Mouse (Mus musculus) spleen, postnatal 14 days (tissue): ENCODE data around the gene Ssxb1.
"Not testable (repeated sequence)": the region's sequence is repeated elsewhere in the genome, so short reads cannot be mapped to it uniquely, and the experiment has no call there.

Experiments used
- DNase-seq, 2 experiments: peaks; one replicate each; pipeline ENCODE4 v3.0.0; 2021 to 2022; ENCODE audit warnings: low spot score in 2 of 2

Gene Ssxb1

DNA sequence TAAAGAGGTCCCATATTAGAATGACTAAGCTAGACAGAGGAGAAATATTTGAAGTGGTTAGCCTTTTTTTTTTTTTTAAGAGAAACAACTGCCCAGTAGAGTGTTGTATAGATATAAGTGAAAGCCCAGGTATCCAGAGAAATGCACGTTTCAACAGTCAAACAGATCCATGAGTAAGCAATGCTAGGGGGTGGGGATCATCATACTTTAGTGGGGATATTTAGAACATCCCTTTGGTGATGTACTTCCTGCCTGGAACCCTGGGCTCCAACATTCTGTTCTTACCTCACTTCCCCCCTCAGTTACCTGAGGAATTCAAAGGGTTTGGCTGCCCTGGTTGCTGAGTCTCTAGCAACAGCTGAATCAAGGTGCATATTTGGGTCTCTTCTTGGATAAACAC is at the start of gene Ssxb1:
TSS of gene Ssxb1 (plus strand) at position 301 of the 400 bp plus-strand sequence.
- DNase-seq, result not testable (repeated sequence)

DNA sequence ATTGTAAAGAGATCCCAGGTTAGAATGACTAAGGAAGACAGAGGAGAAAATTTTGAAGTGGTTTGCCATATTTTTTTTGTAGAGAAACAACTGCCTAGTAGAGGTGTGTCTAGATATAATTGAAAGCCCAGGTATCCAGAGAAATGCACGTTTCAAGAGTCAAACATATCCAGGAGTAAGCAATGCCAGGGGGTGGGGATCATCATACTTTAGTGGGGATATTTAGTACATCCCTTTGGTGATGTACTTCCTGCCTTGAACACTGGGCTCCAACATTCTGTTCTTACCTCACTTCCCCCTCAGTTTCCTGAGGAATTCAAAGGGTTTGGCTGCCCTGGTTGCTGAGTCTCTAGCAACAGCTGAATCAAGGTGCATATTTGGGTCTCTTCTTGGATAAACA is 46.4 kb upstream of the Ssxb1 start, which contains the start of gene Ssxb9:
TSS of gene Ssxb9 (plus strand) at position 301 of the 400 bp plus-strand sequence.
- DNase-seq, result not testable (repeated sequence)

DNA sequence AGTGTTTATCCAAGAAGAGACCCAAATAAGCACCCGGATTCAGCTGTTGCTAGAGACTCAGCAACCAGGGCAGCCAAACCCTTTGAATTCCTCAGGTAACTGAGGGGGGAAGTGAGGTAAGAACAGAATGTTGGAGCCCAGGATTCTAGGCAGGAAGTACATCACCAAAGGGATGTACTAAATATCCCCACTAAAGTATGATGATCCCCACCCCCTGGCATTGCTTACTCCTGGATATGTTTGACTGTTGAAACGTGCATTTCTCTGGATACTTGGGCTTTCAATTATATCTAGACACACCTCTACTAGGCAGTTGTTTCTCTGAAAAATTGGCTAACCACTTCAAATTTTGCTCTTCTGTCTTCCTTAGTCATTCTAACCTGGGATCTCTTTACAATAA is 48.5 kb downstream of the Ssxb1 start, which contains the start of gene Ssxb2:
TSS of gene Ssxb2 (minus strand) at position 101 of the 400 bp plus-strand sequence.
- not testable (repeated sequence) for DNase-seq
